Mouse (Mus musculus) ES-E14 (cell line): ENCODE data around the gene Zfp219.

Source experiments
- CHD2 ChIP-seq: IDR thresholded peaks from 2 replicates; pipeline ENCODE4 v1.6.1; 2014; ENCODE audit warnings: mild to moderate bottlenecking, low read depth, low read length, inconsistent platforms
- HCFC1 ChIP-seq: IDR thresholded peaks from 2 replicates; pipeline ENCODE4 v1.6.1; 2012; ENCODE audit warnings: low read length, inconsistent platforms, borderline replicate concordance; ENCODE audit not compliant: insufficient read depth
- MAFK ChIP-seq: IDR thresholded peaks from 2 replicates; pipeline ENCODE4 v1.6.1; 2014; ENCODE audit warnings: mild to moderate bottlenecking, low read depth, low read length, inconsistent platforms; ENCODE audit not compliant: insufficient read depth
- ZC3H11A ChIP-seq: IDR thresholded peaks from 2 replicates; pipeline ENCODE4 v1.6.1; 2012; ENCODE audit warnings: low read depth, mild to moderate bottlenecking, inconsistent platforms, low read length, borderline replicate concordance
- ZNF384 ChIP-seq: IDR thresholded peaks from 2 replicates; pipeline ENCODE4 v1.6.1; 2012; ENCODE audit warnings: low read depth, low read length, inconsistent platforms

DNA sequence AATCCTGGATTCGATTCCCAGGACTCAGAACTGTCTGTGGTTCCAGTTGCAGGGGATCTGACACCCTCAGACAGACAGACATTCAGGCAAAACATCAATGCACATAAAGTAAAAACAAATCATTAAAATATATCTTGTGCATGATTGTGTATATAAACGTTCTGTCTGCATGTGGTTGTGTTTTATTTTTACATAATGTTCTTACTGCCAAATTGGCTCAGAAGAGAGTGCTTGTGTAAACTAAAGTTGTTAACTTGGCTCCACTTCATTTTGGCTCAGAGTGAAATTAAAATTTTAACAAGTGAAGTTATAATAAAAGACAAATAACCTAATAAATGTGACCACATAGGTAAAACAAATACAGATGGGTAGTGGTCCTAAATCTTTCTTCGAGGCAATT is 53.1 kb downstream of the Zfp219 start:
- no peak for TF ChIP-seq ZC3H11A
- TF ChIP-seq CHD2 = no peak
- TF ChIP-seq ZNF384 = no peak
- TF ChIP-seq MAFK = no peak
- no peak for TF ChIP-seq HCFC1
